Mouse (Mus musculus) ES-E14 (cell line): ENCODE measurements at regions not wholly inside any gene's neighbourhood (a gene's known extent, or its start where the extent isn't known, plus 50 kb on each side); places are given as distances from the start of the nearest gene placed in this dataset.
"Not testable (repeated sequence)": the region's sequence is repeated elsewhere in the genome, so short reads cannot be mapped to it uniquely, and the experiment has no call there.

Experiments
- DNase-seq: peaks from one replicate; pipeline ENCODE4 v3.0.0-alpha.2; 2013; ENCODE audit warnings: low read depth, low spot score
- H3K27ac ChIP-seq: 2 replicates; pipeline ENCODE4 v1.5.1; 2012; ENCODE audit warnings: low read depth, mild to moderate bottlenecking, low read length, moderate library complexity, mixed read lengths; ENCODE audit not compliant: poor library complexity, insufficient read depth, severe bottlenecking
- H3K36me3 ChIP-seq: 2 replicates; pipeline ENCODE4 v1.6.1; 2012; ENCODE audit warnings: mild to moderate bottlenecking, low read length, moderate library complexity, mixed read lengths; ENCODE audit not compliant: control insufficient read depth, poor library complexity, insufficient read depth, severe bottlenecking
- H3K4me1 ChIP-seq, 2 experiments: fragments of 150-350 bp in 1 of 2; sonication (generic) in 1 of 2; 2 replicates each; pipeline ENCODE4 v1.6.1; 2012; ENCODE audit warnings: low read length in 2 of 2, mild to moderate bottlenecking in 1 of 2, mixed read lengths in 1 of 2; ENCODE audit not compliant: control insufficient read depth in 2 of 2, insufficient read depth in 2 of 2, poor library complexity in 1 of 2
- H3K4me3 ChIP-seq, 2 experiments: fragments of 150-350 bp in 1 of 2; sonication (generic) in 1 of 2; 2 replicates each; pipeline ENCODE4 v1.5.1; 2012; ENCODE audit warnings: low read length in 2 of 2, low read depth in 1 of 2, mild to moderate bottlenecking in 1 of 2, mixed read lengths in 1 of 2; ENCODE audit not compliant: insufficient read depth in 1 of 2, poor library complexity in 1 of 2, severe bottlenecking in 1 of 2
- H3K9ac ChIP-seq: 2 replicates; pipeline ENCODE4 v1.6.1; 2012; ENCODE audit warnings: low read depth, mild to moderate bottlenecking, low read length, mixed read lengths; ENCODE audit not compliant: poor library complexity, insufficient read depth, severe bottlenecking
- H3K9me3 ChIP-seq: fragments of 150-350 bp; sonication (generic); 2 replicates; pipeline ENCODE4 v1.6.1; 2012; ENCODE audit warnings: low read depth, mild to moderate bottlenecking, low read length; ENCODE audit not compliant: control insufficient read depth, insufficient read depth
- CHD2 ChIP-seq: IDR thresholded peaks from 2 replicates; pipeline ENCODE4 v1.6.1; 2014; ENCODE audit warnings: mild to moderate bottlenecking, low read depth, low read length, inconsistent platforms
- HCFC1 ChIP-seq: IDR thresholded peaks from 2 replicates; pipeline ENCODE4 v1.6.1; 2012; ENCODE audit warnings: low read length, inconsistent platforms, borderline replicate concordance; ENCODE audit not compliant: insufficient read depth
- MAFK ChIP-seq: IDR thresholded peaks from 2 replicates; pipeline ENCODE4 v1.6.1; 2014; ENCODE audit warnings: mild to moderate bottlenecking, low read depth, low read length, inconsistent platforms; ENCODE audit not compliant: insufficient read depth
- ZC3H11A ChIP-seq: IDR thresholded peaks from 2 replicates; pipeline ENCODE4 v1.6.1; 2012; ENCODE audit warnings: low read depth, mild to moderate bottlenecking, inconsistent platforms, low read length, borderline replicate concordance
- ZNF384 ChIP-seq: IDR thresholded peaks from 2 replicates; pipeline ENCODE4 v1.6.1; 2012; ENCODE audit warnings: low read depth, low read length, inconsistent platforms
- in situ Hi-C, 2 experiments: fragments of 600-800 bp; cut with MboI; formaldehyde crosslinking; loops; one replicate each; pipeline ENCODE4 v1.15.1; 2025; ENCODE audit warnings: low sequenced_read_pairs in 2 of 2, inconsistent platforms in 1 of 2; ENCODE audit not compliant: unreplicated experiment in 2 of 2

GRCm38 (mm10) chr2:179148667-179149066 lies 293.6 kb upstream of the Cdh4 start:
- DNase-seq = no peak

GRCm38 (mm10) chr2:179158881-179159280 lies 283.4 kb upstream of the Cdh4 start:
- Histone ChIP-seq H3K4me3 (no peak overlapping the region), H3K9ac (no peak overlapping the region), H3K36me3 (no peaks in the 10 kb centered on the region), H3K4me1 (no peaks in the 10 kb centered on the region), H3K9me3 (no peaks in the 10 kb centered on the region), H3K27ac (no peak overlapping the region)
- TF ChIP-seq HCFC1 = no peak
- no peak for TF ChIP-seq ZC3H11A
- no peak for TF ChIP-seq ZNF384
- no peak for TF ChIP-seq CHD2
- no peak for TF ChIP-seq MAFK
- in situ Hi-C loops = no loop called here
- no peak for DNase-seq

More at GRCm38 (mm10) chr2:179148667-179149066, 293.6 kb upstream of the Cdh4 start:
- Histone ChIP-seq H3K36me3 (no peaks in the 10 kb centered on the region), H3K9ac (no peak overlapping the region), H3K27ac (no peak overlapping the region), H3K4me3 (no peak overlapping the region), H3K4me1 (no peaks in the 10 kb centered on the region), H3K9me3 (no peaks in the 10 kb centered on the region)
- in situ Hi-C loops = no loop called here
- no peak for TF ChIP-seq ZC3H11A
- no peak for TF ChIP-seq CHD2
- TF ChIP-seq HCFC1 = no peak
- no peak for TF ChIP-seq ZNF384
- no peak for TF ChIP-seq MAFK

GRCm38 (mm10) chr2:179163116-179163515 lies 279.1 kb upstream of the Cdh4 start:
- in situ Hi-C loops = no loop called here
- Histone ChIP-seq H3K4me1 (no peaks in the 10 kb centered on the region), H3K9ac (no peak overlapping the region), H3K9me3 (no peaks in the 10 kb centered on the region), H3K36me3 (no peaks in the 10 kb centered on the region), H3K27ac (no peak overlapping the region), H3K4me3 (no peak overlapping the region)
- no peak for TF ChIP-seq CHD2
- no peak for TF ChIP-seq HCFC1
- TF ChIP-seq ZC3H11A = no peak
- TF ChIP-seq ZNF384 = no peak
- no peak for TF ChIP-seq MAFK
- DNase-seq = no peak

- DNase-seq = no peak
- Histone ChIP-seq H3K4me1 (peaks cover 0 to 5% of the 10 kb centered on the region in 2 experiments; a peak in 1 of 4 replicates), H3K9me3 (no peaks in the 10 kb centered on the region), H3K27ac (no peak overlapping the region), H3K4me3 (no peak overlapping the region), H3K9ac (no peak overlapping the region), H3K36me3 (no peaks in the 10 kb centered on the region)
- in situ Hi-C loops = no loop called here
- TF ChIP-seq MAFK = no peak
- no peak for TF ChIP-seq HCFC1
- no peak for TF ChIP-seq ZNF384
- TF ChIP-seq ZC3H11A = no peak
- no peak for TF ChIP-seq CHD2
These were observed 272.1 kb upstream of the Cdh4 start for GRCm38 (mm10) chr2:179170157-179170556.

- in situ Hi-C loops = no loop called here
- H3K27ac ChIP-seq = peak overlapping the region; percentile 28; the same call in 1 of the 2 replicates
- H3K9ac ChIP-seq = no peak overlapping the region
- H3K4me3 ChIP-seq = no peak overlapping the region
- no peaks in the 10 kb centered on the region for H3K36me3 ChIP-seq
- no peaks in the 10 kb centered on the region for H3K9me3 ChIP-seq
- DNase-seq = no peak
- peaks cover 0 to 5% of the 10 kb centered on the region in 2 experiments; a peak in 1 of 4 replicates for H3K4me1 ChIP-seq
- TF ChIP-seq HCFC1 = no peak
- TF ChIP-seq ZC3H11A = no peak
- no peak for TF ChIP-seq CHD2
- no peak for TF ChIP-seq MAFK
These were observed 271.6 kb upstream of the Cdh4 start for GRCm38 (mm10) chr2:179170608-179171007.

GRCm38 (mm10) chr2:179176835-179177530 lies 265.2 kb upstream of the Cdh4 start:
- H3K9ac ChIP-seq, H3K9me3 ChIP-seq, H3K36me3 ChIP-seq, DNase-seq, in situ Hi-C loops, H3K27ac ChIP-seq, H3K4me1 ChIP-seq: not testable (repeated sequence)
- 0 out of 4 replicates have a peak overlapping the region, but pooled peaks of 1 of the 2 experiments have one; percentile 39 for H3K4me3 ChIP-seq
